In genomic region chr12:100166177-100166576, GRCm38 (mm10) we compare ENCODE assay signal across 8 mouse cellular contexts. TPM values are rescaled to one million over a fixed set of nuclear protein-coding genes. Genes with fewer than 3 reads are reported as not detected.
A peak's percentile ranks its signal among the peaks of the same experiment; 100 is the strongest.
DNase-seq lines count a peak whose midpoint lies in the region; ATAC-seq and TF ChIP-seq lines count a peak whose summit lies in the region.
"Had no signal": no experiment of that assay in that cellular context is flagged by ENCODE, and none has a peak within 500 bp of the region (broad histone marks: within the 10 kb centered on the region; RNA-seq: fewer than 3 reads in every experiment).

No protein-coding gene starts in this region.

- WGBS in midbrain, embryonic 15.5 days: 7% methylated on average over 3 of the region's 3 CpGs

- peak; percentile 73 for TF ChIP-seq CTCF in left cerebral cortex, adult 2 months (IDR thresholded peaks at IDR 0.05)

- no peak overlapping the region for H3K27ac ChIP-seq in left cerebral cortex, adult 2 months
- H3K27ac ChIP-seq in midbrain, embryonic 15.5 days: 0 out of 2 replicates have a peak overlapping the region, but pooled peaks have one; percentile 28
- H3K27ac ChIP-seq: stomach, embryonic 15.5 days had no signal

- peak; percentile 56 for DNase-seq in 3T3-L1 (ENCODE audit: low read depth, low spot score)
- peak; percentile 65 for DNase-seq in 416B (ENCODE audit: low read depth)
- peak; percentile 85 to 86 for DNase-seq in cerebellum, postnatal 14 days
- peak; percentile 33 to 52 for DNase-seq in heart, postnatal 14 days
- peak; percentile 53 to 57 for DNase-seq in left cerebral cortex, adult 2 months (ENCODE audit: extremely low spot score in 1 of 2, low spot score in 2 of 2)
- DNase-seq in thymus, postnatal 25 days: peak; percentile 55

- no peaks in the 10 kb centered on the region for H3K9me3 ChIP-seq in midbrain, embryonic 15.5 days
- H3K9me3 ChIP-seq: stomach, embryonic 15.5 days had no signal

- H3K4me1 ChIP-seq in midbrain, embryonic 15.5 days: peaks cover 17% of the 10 kb centered on the region

- peak; percentile 84 for ATAC-seq in midbrain, embryonic 15.5 days (replicated peaks)

- no peak overlapping the region for H3K4me3 ChIP-seq in left cerebral cortex, adult 2 months
- H3K4me3 ChIP-seq in midbrain, embryonic 15.5 days: no peak overlapping the region
- H3K4me3 ChIP-seq: stomach, embryonic 15.5 days had no signal

- H3K9ac ChIP-seq in midbrain, embryonic 15.5 days: no peak overlapping the region
- H3K9ac ChIP-seq: stomach, embryonic 15.5 days had no signal

- H3K27me3 ChIP-seq in midbrain, embryonic 15.5 days (replicated peaks): no peaks in the 10 kb centered on the region
- H3K27me3 ChIP-seq: stomach, embryonic 15.5 days had no signal

- H3K36me3 ChIP-seq in midbrain, embryonic 15.5 days (replicated peaks): no peaks in the 10 kb centered on the region
- H3K36me3 ChIP-seq: stomach, embryonic 15.5 days had no signal

- H3K4me2 ChIP-seq in midbrain, embryonic 15.5 days: no peak overlapping the region
- H3K4me2 ChIP-seq: stomach, embryonic 15.5 days had no signal

- intact Hi-C loops in heart, postnatal 14 days (cut with DNase I): loop anchor here (10.0 kb wide), 2 partner anchors 679 to 759 kb away; no protein-coding TSS in a partner anchor
- intact Hi-C loops in left cerebral cortex, adult 2 months (cut with DNase I): loop anchor here (2.0 to 10.0 kb wide), 3 partner anchors 411 to 759 kb away; no protein-coding TSS in a partner anchor

RNA-seq across cellular contexts. Expression of gene Nrde2, which starts 6.7 kb away (rescaled TPM):
- total RNA-seq in heart, postnatal 14 days (2021): 10 to 100 TPM in 1 of 2 experiments, 1 to 10 TPM in 1; 8.4 to 11.9 TPM
- total RNA-seq in left cerebral cortex, adult 2 months (2021): 10 to 100 TPM; 17.3 to 21.9 TPM
- 12.2 and 14.1 TPM in 2 replicates for polyA plus RNA-seq in midbrain, embryonic 15.5 days (2015; fragmentation: Nextera tagmentation; extraction: Ambion mirVana)

RNA-seq across cellular contexts. Expression of gene Calm1, which starts 33.1 kb away (rescaled TPM):
- 100 to 1,000 TPM; 282 to 334 TPM for total RNA-seq in heart, postnatal 14 days (2021)
- 1,000 to 10,000 TPM; 2,238 to 2,247 TPM for total RNA-seq in left cerebral cortex, adult 2 months (2021)
- polyA plus RNA-seq in midbrain, embryonic 15.5 days (2015; fragmentation: Nextera tagmentation; extraction: Ambion mirVana): 2,307 and 2,436 TPM in 2 replicates

RNA-seq across cellular contexts. Expression of gene Psmc1, which starts 56.2 kb away (rescaled TPM):
- total RNA-seq in heart, postnatal 14 days (2021): 100 to 1,000 TPM; 134 to 135 TPM
- total RNA-seq in left cerebral cortex, adult 2 months (2021): 100 to 1,000 TPM; 185 to 216 TPM
- polyA plus RNA-seq in midbrain, embryonic 15.5 days (2015; fragmentation: Nextera tagmentation; extraction: Ambion mirVana): 261 and 267 TPM in 2 replicates

Comparison
In these comparisons a context has a peak if more than half of its experiments do, and no peak if none do; other contexts are left out.
1. RNA of gene Calm1, which starts 33.1 kb away (total RNA-seq): 2,238 to 2,247 TPM in left cerebral cortex, adult 2 months; 282 to 334 TPM in heart, postnatal 14 days; every median in the first group is over 4 times any median in the second.
2. Peak in every context shown above with its lines, with median percentiles within 50 percentile points of each other: DNase-seq.